Mouse (Mus musculus) myocyte (in vitro differentiated cells): ENCODE data around the gene Fth1. TPM values are rescaled to one million over a fixed set of nuclear protein-coding genes. Genes with fewer than 3 reads are reported as not detected.

Experiments
- H3K27me3 ChIP-seq: one replicate; pipeline ENCODE4 v1.6.1; 2011; ENCODE audit not compliant: control insufficient read depth, insufficient read depth, insufficient read length
- H3K36me3 ChIP-seq: one replicate; pipeline ENCODE4 v1.6.1; 2011; ENCODE audit not compliant: control insufficient read depth, insufficient read depth
- H3K4me2 ChIP-seq: one replicate; pipeline ENCODE4 v1.6.1; 2011; ENCODE audit warnings: low read depth, control low read depth
- H3K4me3 ChIP-seq: one replicate; pipeline ENCODE4 v1.5.1; 2011; ENCODE audit warnings: mild to moderate bottlenecking, control low read depth, moderate library complexity
- H3K79me2 ChIP-seq: one replicate; pipeline ENCODE4 v1.6.1; 2011; ENCODE audit not compliant: control insufficient read depth, insufficient read depth
- H3ac ChIP-seq: one replicate; pipeline ENCODE4 v1.6.1; 2011; ENCODE audit not compliant: control insufficient read depth, insufficient read length
- CEBPB ChIP-seq: IDR thresholded peaks from 2 replicates; pipeline ENCODE4 v1.6.1; 2011; ENCODE audit warnings: mild to moderate bottlenecking, moderate library complexity; ENCODE audit not compliant: poor library complexity, insufficient read depth, severe bottlenecking
- E2F4 ChIP-seq: IDR thresholded peaks from one replicate; pipeline ENCODE4 v1.6.1; 2011; ENCODE audit warnings: mild to moderate bottlenecking, control low read depth, moderate library complexity; ENCODE audit not compliant: insufficient read depth
- MAX ChIP-seq: IDR thresholded peaks from one replicate; pipeline ENCODE4 v1.6.1; 2011; ENCODE audit warnings: low read depth, mild to moderate bottlenecking, control low read depth
- MYOD1 ChIP-seq, 3 experiments: IDR thresholded peaks; one replicate each; pipeline ENCODE4 v1.6.1; 2011; ENCODE audit warnings: control low read depth in 2 of 3, low read depth in 2 of 3, mild to moderate bottlenecking in 2 of 3, moderate library complexity in 1 of 3; ENCODE audit not compliant: insufficient read length in 2 of 3, control insufficient read depth in 1 of 3
- MYOG ChIP-seq, 3 experiments: IDR thresholded peaks; one replicate each; pipeline ENCODE4 v1.6.1; 2011; ENCODE audit warnings: control low read depth in 2 of 3, low read depth in 2 of 3, mild to moderate bottlenecking in 2 of 3; ENCODE audit not compliant: insufficient read length in 2 of 3, control insufficient read depth in 1 of 3, insufficient read depth in 1 of 3
- POLR2A ChIP-seq: IDR thresholded peaks from one replicate; pipeline ENCODE4 v1.6.1; 2011; ENCODE audit warnings: low read depth, mild to moderate bottlenecking, control low read depth, moderate library complexity; ENCODE audit not compliant: insufficient read length
- POLR2AphosphoS2 ChIP-seq: IDR thresholded peaks from one replicate; pipeline ENCODE4 v1.6.1; 2011; ENCODE audit warnings: low read depth, control low read depth; ENCODE audit not compliant: insufficient read length
- REST ChIP-seq: IDR thresholded peaks from one replicate; pipeline ENCODE4 v1.6.1; 2011; ENCODE audit warnings: mild to moderate bottlenecking, control low read depth, moderate library complexity; ENCODE audit not compliant: insufficient read depth, insufficient read length
- SRF ChIP-seq: IDR thresholded peaks from one replicate; pipeline ENCODE4 v1.6.1; 2011; ENCODE audit warnings: low read depth; ENCODE audit not compliant: control insufficient read depth, insufficient read length
- TCF12 ChIP-seq: IDR thresholded peaks from one replicate; pipeline ENCODE4 v1.6.1; 2011; ENCODE audit warnings: mild to moderate bottlenecking, control low read depth; ENCODE audit not compliant: poor library complexity, insufficient read depth, severe bottlenecking
- TCF3 ChIP-seq: IDR thresholded peaks from one replicate; pipeline ENCODE4 v1.6.1; 2011; ENCODE audit warnings: low read depth, control low read depth; ENCODE audit not compliant: insufficient read length
- USF1 ChIP-seq: IDR thresholded peaks from one replicate; pipeline ENCODE4 v1.6.1; 2011; ENCODE audit warnings: low read depth, mild to moderate bottlenecking, control low read depth, moderate library complexity
- polyA plus RNA-seq: library from polyadenylated mRNA; unstranded; fragments of >200 nt; fragmentation: generic; extraction: Trizol; gene quantifications from one replicate; pipeline ENCODE4 v1.2.1, GENCODE M21; 2012; ENCODE audit warnings: missing spikeins

The Fth1 gene
- polyA plus RNA-seq, 1 experiment: 6,603 TPM

DNA sequence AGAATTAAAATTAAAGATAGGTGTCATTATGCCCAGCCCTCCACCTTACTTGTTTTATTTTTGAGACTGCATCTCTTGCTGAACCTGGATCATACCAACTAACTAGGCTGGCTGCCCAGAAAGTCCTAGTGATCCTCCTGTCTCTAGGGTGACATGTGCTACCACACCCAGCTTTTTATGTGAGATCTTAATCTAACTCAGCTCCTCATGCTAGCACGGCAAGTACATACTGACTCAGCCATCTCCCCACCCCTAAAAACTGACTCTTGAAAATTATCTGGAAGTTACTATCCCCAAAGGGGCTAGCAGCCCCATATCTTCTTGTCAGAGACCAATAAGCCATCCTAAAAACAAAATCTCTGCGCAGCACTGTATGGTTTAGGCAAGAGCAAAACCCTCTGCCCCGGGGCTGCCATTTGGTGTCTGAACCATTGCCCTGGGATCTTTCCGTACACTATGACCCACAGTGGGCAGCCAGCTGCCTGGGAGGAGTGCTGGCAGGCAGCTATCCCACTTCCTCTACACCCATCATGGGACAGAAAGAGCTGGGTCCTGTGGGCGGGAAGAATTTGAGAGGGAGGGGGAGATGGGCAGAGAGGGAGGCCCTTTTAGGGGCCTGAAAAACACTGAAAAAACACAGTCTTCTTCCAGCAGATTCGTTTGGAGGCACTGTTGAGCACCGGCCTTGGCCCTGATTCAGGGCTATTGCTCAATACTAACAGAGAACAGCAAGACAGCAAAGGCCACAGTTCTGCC, 26.2 kb upstream of the Fth1 start:
- TF ChIP-seq MAX (no peak), CEBPB (peak; percentile 100), MYOD1 (IDR thresholded peaks at IDR 0.05; ENCODE audit: control insufficient read depth in 1 of 3, insufficient read length in 2 of 3, low read depth in 2 of 3) (peak in 2 of 3 experiments; percentile 79 to 91), USF1 (peak; percentile 14), E2F4 (no peak), POLR2AphosphoS2 (peak; percentile 37), SRF (peak; percentile 15), REST (no peak), TCF12 (peak; percentile 78), POLR2A (peak; percentile 54), MYOG (IDR thresholded peaks at IDR 0.05; ENCODE audit: control insufficient read depth in 1 of 3, insufficient read depth in 1 of 3, insufficient read length in 2 of 3, low read depth in 2 of 3) (peak; percentile 67 to 95 (median 75)), TCF3 (peak; percentile 30)
- H3K4me3 ChIP-seq: peak overlapping the region; percentile 25
- H3ac ChIP-seq: peak overlapping the region; percentile 46
- H3K4me2 ChIP-seq: peak overlapping the region; percentile 100
- no peaks in the 10 kb centered on the region for H3K36me3 ChIP-seq
- H3K27me3 ChIP-seq: no peaks in the 10 kb centered on the region
- H3K79me2 ChIP-seq: no peaks in the 10 kb centered on the region

DNA sequence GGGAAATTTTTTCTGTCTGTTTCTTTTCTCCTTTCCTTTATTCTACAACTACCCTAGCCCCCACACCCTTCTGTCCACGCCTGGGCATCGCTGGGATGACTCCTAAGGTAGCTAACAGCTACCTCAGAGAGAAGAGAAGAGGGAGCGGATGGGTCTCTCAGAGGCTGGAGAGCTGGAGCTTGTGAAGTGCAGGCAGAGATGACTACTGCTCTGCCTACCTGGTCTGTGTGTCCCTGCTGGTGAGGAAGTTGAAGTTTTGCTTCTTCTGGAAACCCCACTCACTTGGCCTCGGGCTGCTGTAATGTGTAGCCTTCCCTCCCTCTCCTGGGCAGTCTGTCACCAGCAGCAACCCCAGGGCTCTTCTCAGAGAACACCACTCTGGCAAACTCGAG, 25.6 kb upstream of the Fth1 start:
- no peaks in the 10 kb centered on the region for H3K36me3 ChIP-seq
- H3K27me3 ChIP-seq: no peaks in the 10 kb centered on the region
- TF ChIP-seq POLR2A (no peak), E2F4 (no peak), TCF12 (no peak), CEBPB (no peak), POLR2AphosphoS2 (no peak), USF1 (no peak), MYOG (IDR thresholded peaks at IDR 0.05; ENCODE audit: control insufficient read depth in 1 of 3, insufficient read depth in 1 of 3, insufficient read length in 2 of 3, low read depth in 2 of 3) (no peak), SRF (no peak), REST (no peak), MAX (no peak), TCF3 (no peak), MYOD1 (IDR thresholded peaks at IDR 0.05; ENCODE audit: control insufficient read depth in 1 of 3, insufficient read length in 2 of 3, low read depth in 2 of 3) (no peak)
- H3K79me2 ChIP-seq: no peaks in the 10 kb centered on the region
- peak overlapping the region; percentile 25 for H3K4me3 ChIP-seq
- H3ac ChIP-seq: peak overlapping the region; percentile 46
- peak overlapping the region; percentile 100 for H3K4me2 ChIP-seq

DNA sequence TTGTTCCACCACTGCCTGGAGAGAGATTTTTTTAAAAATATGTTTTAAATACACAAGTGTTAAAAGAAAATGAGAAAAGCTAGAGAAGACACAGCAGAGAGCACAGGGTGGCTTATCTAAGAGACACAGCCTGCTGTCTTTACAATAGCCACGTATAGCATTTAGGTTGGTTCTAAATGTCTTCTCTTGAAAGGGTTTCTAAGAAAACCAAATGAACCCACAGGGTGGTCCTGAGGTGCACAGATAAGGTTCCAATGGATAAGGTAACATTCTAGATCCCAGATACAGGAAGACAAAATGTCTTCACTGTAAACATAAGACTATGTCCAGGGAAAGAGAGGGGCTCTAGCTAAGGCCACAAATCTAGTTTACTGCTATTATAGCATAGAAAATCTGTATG, 25.0 kb upstream of the Fth1 start:
- peak overlapping the region; percentile 25 for H3K4me3 ChIP-seq
- peak overlapping the region; percentile 46 for H3ac ChIP-seq
- peak overlapping the region; percentile 100 for H3K4me2 ChIP-seq
- TF ChIP-seq SRF (no peak), MAX (no peak)
- H3K27me3 ChIP-seq: no peaks in the 10 kb centered on the region
- H3K36me3 ChIP-seq: no peaks in the 10 kb centered on the region
- no peaks in the 10 kb centered on the region for H3K79me2 ChIP-seq

DNA sequence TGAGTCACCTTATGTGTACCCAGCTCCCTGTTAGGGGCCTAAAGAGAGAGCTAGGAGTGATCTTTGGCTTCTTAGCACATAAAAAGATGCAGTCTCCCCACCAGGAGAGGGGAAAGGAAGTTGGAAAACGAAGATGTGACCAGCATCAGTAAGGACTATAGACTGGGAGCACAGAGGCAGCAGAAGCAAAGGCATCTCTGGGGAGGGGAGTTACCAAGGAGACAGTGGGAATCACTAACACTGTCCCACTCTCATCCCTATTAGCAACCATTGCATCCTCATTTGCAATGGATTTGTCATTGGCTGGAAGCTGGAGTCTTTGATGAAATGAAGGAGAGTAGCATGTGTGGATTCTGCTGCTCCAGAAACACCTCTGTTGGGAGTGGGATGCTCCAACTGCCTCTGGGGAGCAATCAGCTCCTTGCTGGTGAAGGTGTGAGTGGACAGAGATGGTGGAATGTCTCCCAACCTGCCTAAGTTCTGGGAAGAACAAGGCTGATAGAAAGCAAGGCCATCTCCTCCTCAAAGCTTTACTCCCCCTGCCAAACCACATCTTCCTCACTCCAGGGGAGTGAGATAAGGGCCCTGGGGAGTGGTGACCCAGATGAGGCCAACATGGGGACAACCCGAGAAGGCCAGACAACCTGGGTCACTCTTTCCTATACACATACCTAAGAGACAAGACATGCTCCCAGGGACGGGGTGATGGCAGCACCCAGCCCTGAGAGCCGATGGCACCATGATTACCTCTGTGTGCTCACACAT, 23.6 kb upstream of the Fth1 start:
- Histone ChIP-seq H3ac (no peak overlapping the region), H3K4me2 (no peak overlapping the region), H3K36me3 (no peaks in the 10 kb centered on the region), H3K27me3 (no peaks in the 10 kb centered on the region), H3K79me2 (no peaks in the 10 kb centered on the region), H3K4me3 (no peak overlapping the region)
- TF ChIP-seq TCF12: no peak
- no peak for TF ChIP-seq POLR2AphosphoS2
- TF ChIP-seq TCF3: no peak
- no peak for TF ChIP-seq POLR2A

DNA sequence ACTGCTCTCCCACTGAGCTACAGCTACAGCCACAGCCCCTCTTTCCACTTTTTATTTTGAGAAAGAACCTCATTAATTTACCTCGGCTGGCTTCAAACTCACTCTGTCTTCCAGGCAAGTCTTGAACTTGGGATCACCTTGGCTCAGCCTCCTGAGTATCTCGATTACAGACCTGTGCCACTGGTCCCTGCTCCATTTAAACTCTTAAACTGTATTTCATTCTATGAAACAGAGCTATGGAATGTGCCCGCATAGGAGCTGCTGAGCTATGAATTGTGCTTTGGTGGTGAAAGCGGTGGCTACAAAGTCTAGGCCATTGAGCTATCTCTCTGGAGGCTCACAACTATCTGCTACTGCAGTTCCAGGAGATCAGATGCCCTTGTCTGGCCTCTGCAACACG, 22.4 kb upstream of the Fth1 start:
- no peak overlapping the region for H3K4me2 ChIP-seq
- H3ac ChIP-seq: no peak overlapping the region
- H3K27me3 ChIP-seq: no peaks in the 10 kb centered on the region
- no peak overlapping the region for H3K4me3 ChIP-seq
- H3K79me2 ChIP-seq: no peaks in the 10 kb centered on the region
- no peaks in the 10 kb centered on the region for H3K36me3 ChIP-seq
- TF ChIP-seq USF1 (no peak), MYOG (IDR thresholded peaks at IDR 0.05; ENCODE audit: control insufficient read depth in 1 of 3, insufficient read depth in 1 of 3, insufficient read length in 2 of 3, low read depth in 2 of 3) (no peak), MYOD1 (IDR thresholded peaks at IDR 0.05; ENCODE audit: control insufficient read depth in 1 of 3, insufficient read length in 2 of 3, low read depth in 2 of 3) (no peak), MAX (no peak), CEBPB (no peak), POLR2AphosphoS2 (no peak), REST (no peak), SRF (no peak), E2F4 (no peak), TCF12 (no peak), POLR2A (no peak), TCF3 (no peak)
